Mouse (Mus musculus): ENCODE measurements at regions not wholly inside any gene's neighbourhood (a gene's known extent, or its start where the extent isn't known, plus 50 kb on each side); places are given as distances from the start of the nearest gene placed in this dataset.

- Histone ChIP-seq H3K4me2 (ENCODE audit: low read depth, low read length, severe bottlenecking) (no peak overlapping the region), H3K9me3 (ENCODE audit: control insufficient read depth, low read length) (no peaks in the 10 kb centered on the region), H3K27me3 (ENCODE audit: control insufficient read depth, insufficient read depth, low read length) (no peaks in the 10 kb centered on the region), H3K4me1 (replicated peaks; ENCODE audit: control insufficient read depth, insufficient read depth, low read length) (no peaks in the 10 kb centered on the region), H3K27ac (ENCODE audit: low read depth, low read length) (no peak overlapping the region), H3K9ac (ENCODE audit: low read length) (no peak overlapping the region), H3K4me3 (ENCODE audit: low read depth, low read length) (no peak overlapping the region), H3K36me3 (ENCODE audit: control insufficient read depth, insufficient read depth, low read length) (no peaks in the 10 kb centered on the region)
- DNase-seq (ENCODE audit: low spot score): no peak
- WGBS: 86% methylated on average over 4 of the region's 4 CpGs
- ATAC-seq (replicated peaks; ENCODE audit: low FRiP score): no peak
These were observed 984.9 kb upstream of the Slc10a2 start for GRCm38 (mm10) chr8:6090028-6090427.

DNA sequence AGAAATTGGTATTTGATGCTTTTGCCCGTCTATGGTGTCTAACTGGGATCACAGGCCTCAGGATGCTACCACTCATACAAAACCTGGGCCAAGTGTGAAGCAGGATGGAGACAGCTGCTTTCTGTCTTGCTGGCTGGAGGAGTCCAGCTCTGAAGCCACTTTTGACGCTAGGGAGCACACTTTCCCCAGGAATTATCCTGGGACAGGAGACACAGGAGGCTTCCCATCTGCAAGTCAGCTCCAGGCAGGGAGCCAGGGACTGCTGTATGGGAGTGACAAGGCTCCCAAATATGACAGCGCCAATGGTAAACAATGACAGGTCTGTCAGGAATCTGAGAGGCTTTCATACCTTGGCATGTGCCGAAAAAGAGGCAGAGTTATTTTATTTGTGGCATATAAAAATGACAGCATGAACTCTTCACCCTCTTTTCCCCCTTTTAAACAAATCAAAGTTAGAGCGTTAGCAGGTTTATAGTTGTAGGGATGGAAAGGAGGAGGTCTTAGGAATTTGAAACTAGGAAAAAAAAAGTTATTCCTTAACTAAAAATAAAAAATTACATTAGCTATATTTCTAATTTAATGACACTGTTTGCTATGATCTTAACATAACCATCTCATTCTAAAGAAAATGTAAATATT lies 938.9 kb upstream of the Slc10a2 start:
- H3K4me2 ChIP-seq (ENCODE audit: low read depth, low read length, severe bottlenecking): no peak overlapping the region
- no peaks in the 10 kb centered on the region for H3K36me3 ChIP-seq (ENCODE audit: control insufficient read depth, insufficient read depth, low read length)
- peak; percentile 66; the same call in 1 of the 2 replicates for ATAC-seq (replicated peaks; ENCODE audit: low FRiP score)
- H3K9ac ChIP-seq (ENCODE audit: low read length): no peak overlapping the region
- H3K27me3 ChIP-seq (ENCODE audit: control insufficient read depth, insufficient read depth, low read length): no peaks in the 10 kb centered on the region
- no peak overlapping the region for H3K4me3 ChIP-seq (ENCODE audit: low read depth, low read length)
- H3K4me1 ChIP-seq (replicated peaks; ENCODE audit: control insufficient read depth, insufficient read depth, low read length): no peaks in the 10 kb centered on the region
- no peak overlapping the region for H3K27ac ChIP-seq (ENCODE audit: low read depth, low read length)
- DNase-seq (ENCODE audit: low spot score): peak; percentile 58
- WGBS: 46% methylated on average over 5 of the region's 5 CpGs
- no peaks in the 10 kb centered on the region for H3K9me3 ChIP-seq (ENCODE audit: control insufficient read depth, low read length)

DNA sequence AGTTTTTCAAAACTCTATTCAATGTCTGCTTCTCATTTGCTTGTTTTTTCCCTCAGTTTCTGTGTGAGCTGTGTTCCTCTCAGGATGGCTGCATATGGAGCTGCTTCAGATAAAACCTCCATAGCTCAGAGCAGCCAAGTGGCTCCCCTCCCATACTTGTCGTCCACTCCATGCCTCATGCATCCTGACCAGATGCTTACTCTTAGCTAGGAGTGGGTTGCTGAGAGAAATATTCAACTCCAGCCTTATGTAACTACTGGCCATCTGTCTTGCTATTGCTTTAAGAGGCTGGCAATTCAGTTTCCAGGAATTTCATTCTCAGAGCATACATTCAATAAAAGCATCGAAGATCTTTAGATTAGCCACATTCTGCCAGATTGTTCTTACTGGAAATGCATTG lies 907.1 kb upstream of the Slc10a2 start:
- H3K4me3 ChIP-seq (ENCODE audit: low read depth, low read length): no peak overlapping the region
- no peaks in the 10 kb centered on the region for H3K36me3 ChIP-seq (ENCODE audit: control insufficient read depth, insufficient read depth, low read length)
- WGBS: 90% methylated on average over 2 of the region's 2 CpGs
- H3K9me3 ChIP-seq (ENCODE audit: control insufficient read depth, low read length): no peaks in the 10 kb centered on the region
- H3K27me3 ChIP-seq (ENCODE audit: control insufficient read depth, insufficient read depth, low read length): no peaks in the 10 kb centered on the region
- H3K9ac ChIP-seq (ENCODE audit: low read length): no peak overlapping the region
- DNase-seq (ENCODE audit: low spot score): no peak
- H3K4me1 ChIP-seq (replicated peaks; ENCODE audit: control insufficient read depth, insufficient read depth, low read length): no peaks in the 10 kb centered on the region
- no peak overlapping the region for H3K27ac ChIP-seq (ENCODE audit: low read depth, low read length)
- H3K4me2 ChIP-seq (ENCODE audit: low read depth, low read length, severe bottlenecking): no peak overlapping the region
- ATAC-seq (replicated peaks; ENCODE audit: low FRiP score): no peak

GRCm38 (mm10) chr8:6011182-6011581 lies 906.0 kb upstream of the Slc10a2 start:
- Histone ChIP-seq H3K27me3 (ENCODE audit: control insufficient read depth, insufficient read depth, low read length) (no peaks in the 10 kb centered on the region), H3K36me3 (ENCODE audit: control insufficient read depth, insufficient read depth, low read length) (no peaks in the 10 kb centered on the region), H3K9ac (ENCODE audit: low read length) (no peak overlapping the region), H3K27ac (ENCODE audit: low read depth, low read length) (no peak overlapping the region), H3K4me3 (ENCODE audit: low read depth, low read length) (no peak overlapping the region), H3K9me3 (ENCODE audit: control insufficient read depth, low read length) (no peaks in the 10 kb centered on the region), H3K4me2 (ENCODE audit: low read depth, low read length, severe bottlenecking) (no peak overlapping the region), H3K4me1 (replicated peaks; ENCODE audit: control insufficient read depth, insufficient read depth, low read length) (no peaks in the 10 kb centered on the region)
- DNase-seq (ENCODE audit: low spot score) (no peak), ATAC-seq (replicated peaks; ENCODE audit: low FRiP score) (no peak)

DNA sequence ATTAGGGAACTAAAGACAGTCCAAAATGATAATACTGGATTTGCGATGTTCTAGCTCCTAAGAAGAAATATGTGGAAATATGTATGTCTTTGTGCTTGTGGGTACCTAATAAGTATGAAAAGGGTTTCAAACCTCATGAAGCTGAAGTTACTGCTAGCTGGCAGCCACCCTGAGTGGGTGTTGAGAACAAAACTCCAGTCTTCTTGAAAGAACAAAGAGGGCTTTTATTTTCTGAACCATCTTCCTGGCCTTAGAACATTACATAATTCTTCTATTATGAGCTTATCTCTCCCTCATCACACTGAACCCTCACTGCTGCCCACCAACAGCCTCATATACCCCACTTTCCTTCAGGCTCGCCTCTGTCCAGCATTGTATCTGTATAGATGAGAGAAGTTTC lies 905.6 kb upstream of the Slc10a2 start:
- ATAC-seq (replicated peaks; ENCODE audit: low FRiP score): no peak
- no peak overlapping the region for H3K4me2 ChIP-seq (ENCODE audit: low read depth, low read length, severe bottlenecking)
- 82% methylated on average over 2 of the region's 2 CpGs for WGBS
- no peak overlapping the region for H3K4me3 ChIP-seq (ENCODE audit: low read depth, low read length)
- H3K36me3 ChIP-seq (ENCODE audit: control insufficient read depth, insufficient read depth, low read length): no peaks in the 10 kb centered on the region
- no peaks in the 10 kb centered on the region for H3K4me1 ChIP-seq (replicated peaks; ENCODE audit: control insufficient read depth, insufficient read depth, low read length)
- no peak for DNase-seq (ENCODE audit: low spot score)
- H3K27me3 ChIP-seq (ENCODE audit: control insufficient read depth, insufficient read depth, low read length): no peaks in the 10 kb centered on the region
- no peaks in the 10 kb centered on the region for H3K9me3 ChIP-seq (ENCODE audit: control insufficient read depth, low read length)
- no peak overlapping the region for H3K27ac ChIP-seq (ENCODE audit: low read depth, low read length)
- H3K9ac ChIP-seq (ENCODE audit: low read length): no peak overlapping the region

DNA sequence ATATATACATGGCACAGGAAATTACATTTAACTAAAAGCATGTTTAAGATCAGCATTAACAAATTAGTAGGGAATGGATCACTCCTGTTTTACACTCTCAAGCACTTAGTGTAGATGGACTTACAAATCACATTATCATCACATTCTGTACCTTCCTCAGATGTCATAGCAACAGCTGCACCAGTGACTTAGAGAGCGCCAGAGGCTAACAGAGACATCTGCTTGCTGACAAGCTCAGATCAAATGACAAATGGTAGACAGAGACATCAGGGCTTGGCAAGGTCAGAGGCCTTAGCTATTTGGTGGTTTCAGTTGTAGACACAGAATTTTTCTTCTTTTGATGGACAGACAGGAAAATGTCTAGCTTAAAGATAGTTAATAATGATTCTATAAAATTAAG lies 897.5 kb upstream of the Slc10a2 start:
- no peak overlapping the region for H3K9ac ChIP-seq (ENCODE audit: low read length)
- H3K27me3 ChIP-seq (ENCODE audit: control insufficient read depth, insufficient read depth, low read length): no peaks in the 10 kb centered on the region
- DNase-seq (ENCODE audit: low spot score): no peak
- H3K9me3 ChIP-seq (ENCODE audit: control insufficient read depth, low read length): no peaks in the 10 kb centered on the region
- no peak for ATAC-seq (replicated peaks; ENCODE audit: low FRiP score)
- no peak overlapping the region for H3K4me2 ChIP-seq (ENCODE audit: low read depth, low read length, severe bottlenecking)
- no peaks in the 10 kb centered on the region for H3K36me3 ChIP-seq (ENCODE audit: control insufficient read depth, insufficient read depth, low read length)
- no peak overlapping the region for H3K4me3 ChIP-seq (ENCODE audit: low read depth, low read length)
- 82% methylated on average over 1 of the region's 1 CpGs for WGBS
- H3K4me1 ChIP-seq (replicated peaks; ENCODE audit: control insufficient read depth, insufficient read depth, low read length): no peaks in the 10 kb centered on the region
- H3K27ac ChIP-seq (ENCODE audit: low read depth, low read length): no peak overlapping the region

GRCm38 (mm10) chr8:5994846-5995245 lies 889.7 kb upstream of the Slc10a2 start:
- Histone ChIP-seq H3K4me2 (ENCODE audit: low read depth, low read length, severe bottlenecking) (no peak overlapping the region), H3K27ac (ENCODE audit: low read depth, low read length) (no peak overlapping the region), H3K4me1 (replicated peaks; ENCODE audit: control insufficient read depth, insufficient read depth, low read length) (no peaks in the 10 kb centered on the region), H3K36me3 (ENCODE audit: control insufficient read depth, insufficient read depth, low read length) (no peaks in the 10 kb centered on the region), H3K9me3 (ENCODE audit: control insufficient read depth, low read length) (no peaks in the 10 kb centered on the region), H3K27me3 (ENCODE audit: control insufficient read depth, insufficient read depth, low read length) (no peaks in the 10 kb centered on the region), H3K9ac (ENCODE audit: low read length) (no peak overlapping the region), H3K4me3 (ENCODE audit: low read depth, low read length) (no peak overlapping the region)
- 59% methylated on average over 6 of the region's 6 CpGs for WGBS
- ATAC-seq (replicated peaks; ENCODE audit: low FRiP score) (no peak), DNase-seq (ENCODE audit: low spot score) (no peak)

DNA sequence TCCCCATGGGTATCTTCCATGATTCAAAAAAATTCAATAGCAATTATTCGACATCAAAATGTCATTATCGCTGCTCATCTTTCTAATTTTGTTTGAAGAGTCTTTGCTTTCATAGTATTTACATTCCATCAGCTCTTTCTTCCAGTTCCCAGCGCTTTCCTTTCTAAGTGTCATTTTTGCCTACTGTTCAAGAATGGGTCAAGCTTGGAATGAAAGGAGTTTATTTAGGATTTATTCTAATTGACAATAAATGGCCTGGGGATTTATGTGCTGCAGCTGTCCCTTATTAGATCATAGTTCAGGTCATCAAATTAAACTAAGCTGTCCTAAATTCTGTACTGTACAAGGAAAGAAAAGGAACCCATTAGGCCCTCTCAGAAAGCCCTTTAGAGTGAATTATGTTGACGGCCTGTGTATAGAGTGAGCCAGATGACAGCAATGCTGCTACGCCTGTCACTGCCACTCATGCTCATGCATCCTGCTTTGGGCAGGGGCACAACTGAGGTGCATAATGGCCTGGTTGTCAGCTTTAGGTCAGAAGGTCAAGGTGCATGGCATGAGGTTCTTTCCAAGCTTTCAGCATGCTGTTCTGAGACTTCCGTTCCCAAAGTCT lies 860.4 kb upstream of the Slc10a2 start:
- 74% methylated on average over 6 of the region's 6 CpGs for WGBS

DNA sequence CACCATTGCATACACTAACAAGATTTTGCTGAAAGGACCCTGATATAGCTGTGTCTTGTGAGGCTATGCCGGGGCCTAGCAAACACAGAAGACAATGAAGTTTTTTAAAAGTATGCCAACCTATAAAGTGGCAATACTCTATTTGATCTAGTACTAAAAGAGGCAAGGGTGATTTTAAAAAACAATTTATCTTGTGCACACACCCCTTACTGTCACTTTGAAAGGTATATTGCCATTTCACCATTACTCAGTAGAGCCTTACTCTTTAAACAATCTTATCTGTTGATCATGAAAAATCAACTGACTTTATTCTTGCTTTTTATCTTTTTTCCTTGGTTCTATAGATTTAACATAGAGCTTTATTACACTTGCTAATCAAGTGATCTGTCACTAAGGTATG lies 859.1 kb upstream of the Slc10a2 start:
- WGBS: 91% methylated on average over 1 of the region's 1 CpGs
- H3K4me1 ChIP-seq (replicated peaks; ENCODE audit: control insufficient read depth, insufficient read depth, low read length): no peaks in the 10 kb centered on the region
- no peak for DNase-seq (ENCODE audit: low spot score)
- ATAC-seq (replicated peaks; ENCODE audit: low FRiP score): no peak
- no peaks in the 10 kb centered on the region for H3K9me3 ChIP-seq (ENCODE audit: control insufficient read depth, low read length)
- no peak overlapping the region for H3K4me2 ChIP-seq (ENCODE audit: low read depth, low read length, severe bottlenecking)
- H3K4me3 ChIP-seq (ENCODE audit: low read depth, low read length): no peak overlapping the region
- no peaks in the 10 kb centered on the region for H3K36me3 ChIP-seq (ENCODE audit: control insufficient read depth, insufficient read depth, low read length)
- H3K27ac ChIP-seq (ENCODE audit: low read depth, low read length): no peak overlapping the region
- no peaks in the 10 kb centered on the region for H3K27me3 ChIP-seq (ENCODE audit: control insufficient read depth, insufficient read depth, low read length)
- H3K9ac ChIP-seq (ENCODE audit: low read length): no peak overlapping the region

More for the DNA sequence above, 860.4 kb upstream of the Slc10a2 start:
- Histone ChIP-seq H3K27me3 (ENCODE audit: control insufficient read depth, insufficient read depth, low read length) (no peaks in the 10 kb centered on the region), H3K4me3 (ENCODE audit: low read depth, low read length) (no peak overlapping the region), H3K9me3 (ENCODE audit: control insufficient read depth, low read length) (no peaks in the 10 kb centered on the region), H3K4me1 (replicated peaks; ENCODE audit: control insufficient read depth, insufficient read depth, low read length) (no peaks in the 10 kb centered on the region), H3K36me3 (ENCODE audit: control insufficient read depth, insufficient read depth, low read length) (no peaks in the 10 kb centered on the region), H3K9ac (ENCODE audit: low read length) (no peak overlapping the region), H3K4me2 (ENCODE audit: low read depth, low read length, severe bottlenecking) (no peak overlapping the region), H3K27ac (ENCODE audit: low read depth, low read length) (no peak overlapping the region)
- DNase-seq (ENCODE audit: low spot score) (no peak), ATAC-seq (replicated peaks; ENCODE audit: low FRiP score) (0 out of 2 replicates have a peak, but pooled peaks have one; percentile 46)
